Mouse (Mus musculus) forebrain, postnatal 0 days (tissue): ENCODE data around the gene Focad. TPM values are rescaled to one million over a fixed set of nuclear protein-coding genes. Genes with fewer than 3 reads are reported as not detected.
A peak's percentile ranks its signal among the peaks of the same experiment; 100 is the strongest.

Experiments used
- ATAC-seq: fragments of 200-750 bp; cut with Nextera tagmentation; 2 replicates; pipeline ENCODE4 v1.8.0; 2017; ENCODE audit warnings: mild to moderate bottlenecking, moderate library complexity
- DNase-seq: peaks from one replicate; pipeline ENCODE4 v3.0.0-alpha.2; 2015
- H3K27ac ChIP-seq: fragments of 300-500 bp; sonication (generic); 2 replicates; pipeline ENCODE4 v1.5.1; 2014; ENCODE audit warnings: low read depth, mild to moderate bottlenecking, antibody characterized with exemption, low read length, moderate library complexity, mixed read lengths
- H3K27me3 ChIP-seq: fragments of 300-500 bp; sonication (generic); 2 replicates; pipeline ENCODE4 v1.6.1; 2014; ENCODE audit warnings: mild to moderate bottlenecking, low read length, mixed read lengths; ENCODE audit not compliant: insufficient read depth
- H3K36me3 ChIP-seq: fragments of 300-500 bp; sonication (generic); 2 replicates; pipeline ENCODE4 v1.6.1; 2014; ENCODE audit warnings: mild to moderate bottlenecking, moderate library complexity; ENCODE audit not compliant: insufficient read depth
- H3K4me1 ChIP-seq: fragments of 300-500 bp; sonication (generic); 2 replicates; pipeline ENCODE4 v1.6.1; 2014; ENCODE audit warnings: antibody characterized with exemption; ENCODE audit not compliant: insufficient read depth
- H3K4me2 ChIP-seq: fragments of 300-500 bp; sonication (generic); 2 replicates; pipeline ENCODE4 v1.6.1; 2014; ENCODE audit warnings: low read depth, mild to moderate bottlenecking, moderate library complexity
- H3K4me3 ChIP-seq: fragments of 300-500 bp; sonication (generic); 2 replicates; pipeline ENCODE4 v1.5.1; 2014; ENCODE audit warnings: low read depth, low read length, mixed read lengths
- H3K9ac ChIP-seq: fragments of 300-500 bp; sonication (generic); 2 replicates; pipeline ENCODE4 v1.6.1; 2014; ENCODE audit warnings: mild to moderate bottlenecking
- H3K9me3 ChIP-seq: fragments of 300-500 bp; sonication (generic); 2 replicates; pipeline ENCODE4 v1.6.1; 2016; ENCODE audit warnings: low read length
- CTCF ChIP-seq: sonication (generic); IDR thresholded peaks from 2 replicates; pipeline ENCODE4 v1.5.1; 2016; ENCODE audit warnings: antibody characterized with exemption, control low read depth, low read depth
- WGBS: fragments of 180-500 bp; shearing (Covaris S2); extraction: QIAGEN DNeasy Blood & Tissue Kit; methylation state at CpG from one replicate; pipeline ENCODE4 v1.1.7; 2014; 5-methylcytosine and 5-hydroxymethylcytosine counted together
- polyA plus RNA-seq: library from polyadenylated mRNA; unstranded; fragments of >200 nt; fragmentation: Nextera tagmentation; extraction: Ambion mirVana; gene quantifications from 2 replicates; pipeline ENCODE4 v1.2.1, GENCODE M21; 2015
- total RNA-seq: library from RNA; depleted of rRNA; stranded (reverse); fragments of >200 nt; gene quantifications from 2 replicates; pipeline ENCODE4 v1.2.3, GENCODE M21; 2014

The Focad gene
- total and polyA plus RNA-seq, 2 experiments from 2014 or later: 8.9 to 37.6 TPM

- no peaks in the 10 kb centered on the region for H3K9me3 ChIP-seq
- ATAC-seq (no peak), DNase-seq (no peak)
- TF ChIP-seq CTCF: no peak
- H3K4me1 ChIP-seq: no peaks in the 10 kb centered on the region
- H3K4me3 ChIP-seq: no peak overlapping the region
- no peaks in the 10 kb centered on the region for H3K27me3 ChIP-seq
- no peak overlapping the region for H3K27ac ChIP-seq
- H3K4me2 ChIP-seq: no peak overlapping the region
- WGBS: 72% methylated on average over 1 of the region's 1 CpGs
- no peaks in the 10 kb centered on the region for H3K36me3 ChIP-seq
- H3K9ac ChIP-seq: no peak overlapping the region
Observed at GRCm38 (mm10) chr4:88189495-88189894, 95.1 kb downstream of the Focad start.

GRCm38 (mm10) chr4:88194256-88194655 lies 99.8 kb downstream of the Focad start:
- Histone ChIP-seq H3K9ac (no peak overlapping the region), H3K4me1 (no peaks in the 10 kb centered on the region), H3K4me2 (no peak overlapping the region), H3K36me3 (no peaks in the 10 kb centered on the region), H3K27me3 (no peaks in the 10 kb centered on the region), H3K4me3 (no peak overlapping the region), H3K9me3 (no peaks in the 10 kb centered on the region), H3K27ac (no peak overlapping the region)
- TF ChIP-seq CTCF: no peak
- peak; percentile 13 for DNase-seq
- WGBS: 54% methylated on average over 5 of the region's 5 CpGs
- ATAC-seq: no peak

GRCm38 (mm10) chr4:88195898-88196495 lies 101.6 kb downstream of the Focad start:
- Histone ChIP-seq H3K4me1 (no peaks in the 10 kb centered on the region), H3K4me3 (no peak overlapping the region), H3K36me3 (no peaks in the 10 kb centered on the region), H3K4me2 (no peak overlapping the region), H3K9me3 (no peaks in the 10 kb centered on the region), H3K27ac (peak overlapping the region; percentile 67), H3K9ac (no peak overlapping the region), H3K27me3 (no peaks in the 10 kb centered on the region)
- TF ChIP-seq CTCF: peak; percentile 48
- ATAC-seq (peak; percentile 92), DNase-seq (peak; percentile 82)
- 27% methylated on average over 4 of the region's 4 CpGs for WGBS

GRCm38 (mm10) chr4:88196500-88196912 lies 102.1 kb downstream of the Focad start:
- peak; percentile 76 for ATAC-seq
- Histone ChIP-seq H3K27ac (peak overlapping the region; percentile 67), H3K4me1 (no peaks in the 10 kb centered on the region), H3K4me2 (no peak overlapping the region), H3K9ac (no peak overlapping the region), H3K36me3 (no peaks in the 10 kb centered on the region), H3K9me3 (no peaks in the 10 kb centered on the region), H3K27me3 (no peaks in the 10 kb centered on the region), H3K4me3 (no peak overlapping the region)
- no peak for TF ChIP-seq CTCF
- peak; percentile 59 for DNase-seq
- 36% methylated on average over 4 of the region's 4 CpGs for WGBS

GRCm38 (mm10) chr4:88197244-88197643 lies 102.8 kb downstream of the Focad start:
- Histone ChIP-seq H3K27me3 (no peaks in the 10 kb centered on the region), H3K4me2 (no peak overlapping the region), H3K36me3 (no peaks in the 10 kb centered on the region), H3K9me3 (no peaks in the 10 kb centered on the region), H3K4me1 (no peaks in the 10 kb centered on the region), H3K27ac (no peak overlapping the region), H3K4me3 (no peak overlapping the region), H3K9ac (no peak overlapping the region)
- ATAC-seq (no peak), DNase-seq (no peak)
- no peak for TF ChIP-seq CTCF
- 80% methylated on average over 5 of the region's 5 CpGs for WGBS

GRCm38 (mm10) chr4:88199186-88199585 lies 104.8 kb downstream of the Focad start:
- WGBS: 63% methylated on average over 1 of the region's 1 CpGs
- Histone ChIP-seq H3K27ac (no peak overlapping the region), H3K27me3 (no peaks in the 10 kb centered on the region), H3K36me3 (no peaks in the 10 kb centered on the region), H3K4me2 (no peak overlapping the region), H3K4me3 (no peak overlapping the region), H3K9ac (no peak overlapping the region), H3K9me3 (no peaks in the 10 kb centered on the region), H3K4me1 (no peaks in the 10 kb centered on the region)
- no peak for DNase-seq
- TF ChIP-seq CTCF: no peak
- ATAC-seq: no peak

- ATAC-seq: no peak
- DNase-seq: no peak
- H3K36me3 ChIP-seq: no peaks in the 10 kb centered on the region
- H3K9me3 ChIP-seq: no peaks in the 10 kb centered on the region
- H3K4me2 ChIP-seq: no peak overlapping the region
- H3K27ac ChIP-seq: no peak overlapping the region
- H3K27me3 ChIP-seq: no peaks in the 10 kb centered on the region
- no peak for TF ChIP-seq CTCF
- no peak overlapping the region for H3K4me3 ChIP-seq
- H3K4me1 ChIP-seq: no peaks in the 10 kb centered on the region
- 95% methylated on average over 4 of the region's 4 CpGs for WGBS
- no peak overlapping the region for H3K9ac ChIP-seq
Observed at GRCm38 (mm10) chr4:88201047-88201446, 106.6 kb downstream of the Focad start.
